Mouse (Mus musculus): ENCODE results near the gene Cyp4f15.
"Not testable (repeated sequence)": the region's sequence is repeated elsewhere in the genome, so short reads cannot be mapped to it uniquely, and the experiment has no call there.

Cyp4f15 gene

DNA sequence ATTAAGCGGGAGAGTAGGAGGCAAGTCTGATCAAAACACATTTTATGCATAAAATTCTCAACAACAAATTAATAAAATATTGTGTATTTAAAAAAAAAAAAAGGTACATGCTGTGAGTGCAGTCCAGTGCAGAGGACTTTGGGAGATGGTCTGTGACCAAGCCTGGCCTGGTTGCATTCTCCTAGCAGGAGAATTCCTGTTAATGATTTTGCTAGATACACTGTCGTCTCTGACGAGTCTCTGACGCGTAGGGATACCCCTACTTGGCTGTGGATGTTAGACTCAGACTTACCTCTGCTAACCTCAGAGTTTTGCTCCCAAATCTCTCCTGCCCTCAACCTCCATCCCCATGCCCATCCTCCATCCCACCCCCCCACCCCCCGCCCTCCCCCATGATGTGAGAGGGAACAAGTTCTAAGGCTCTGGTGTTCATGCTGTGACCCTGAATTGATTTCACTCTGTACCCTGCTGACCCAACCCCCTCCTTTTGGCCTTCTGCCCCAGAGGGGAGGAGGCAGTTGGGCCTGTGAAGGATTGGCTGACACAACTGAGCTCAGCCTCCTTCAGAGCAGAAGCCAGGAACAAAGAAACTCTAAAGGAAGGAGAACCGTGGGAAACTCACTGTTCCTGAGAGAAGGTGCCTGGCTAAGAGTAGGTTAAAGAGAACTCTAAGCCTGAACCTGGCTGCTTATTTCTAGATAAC, at the start of gene Cyp4f15:
Gene Cyp4f15 (plus strand): TSS at position 580 of the 703 bp plus-strand sequence.
- DNase-seq (ENCODE audit: low spot score): peak; percentile 63

DNA sequence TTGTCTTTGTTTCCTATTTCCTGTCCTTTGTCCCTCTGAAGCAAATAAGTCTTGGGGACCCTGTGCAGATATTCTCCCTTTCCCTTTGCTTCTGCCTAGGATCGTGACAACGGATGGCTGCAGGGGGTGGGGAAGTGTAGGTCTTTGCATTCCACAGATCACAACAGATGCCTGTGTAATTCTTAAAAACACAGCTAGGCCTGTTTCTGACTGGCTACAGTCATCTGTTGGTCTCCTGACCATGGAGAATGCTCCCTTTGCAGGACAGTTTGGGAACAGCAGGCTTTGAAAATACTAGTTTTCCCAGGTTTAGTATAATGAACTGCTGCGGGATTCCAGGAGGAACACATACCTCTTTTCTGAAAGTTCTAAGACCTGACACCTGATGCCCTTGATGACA, 49.1 kb upstream of the Cyp4f15 start:
- DNase-seq (ENCODE audit: low spot score): no peak

- no peak for DNase-seq (ENCODE audit: low spot score)
These were observed 48.3 kb upstream of the Cyp4f15 start for GRCm38 (mm10) chr17:32637151-32637550.

- DNase-seq (ENCODE audit: low spot score): no peak
These were observed 38.8 kb upstream of the Cyp4f15 start for GRCm38 (mm10) chr17:32646631-32647030.

- no peak for DNase-seq (ENCODE audit: low spot score)
These were observed 31.6 kb upstream of the Cyp4f15 start for GRCm38 (mm10) chr17:32653860-32654259.

DNA sequence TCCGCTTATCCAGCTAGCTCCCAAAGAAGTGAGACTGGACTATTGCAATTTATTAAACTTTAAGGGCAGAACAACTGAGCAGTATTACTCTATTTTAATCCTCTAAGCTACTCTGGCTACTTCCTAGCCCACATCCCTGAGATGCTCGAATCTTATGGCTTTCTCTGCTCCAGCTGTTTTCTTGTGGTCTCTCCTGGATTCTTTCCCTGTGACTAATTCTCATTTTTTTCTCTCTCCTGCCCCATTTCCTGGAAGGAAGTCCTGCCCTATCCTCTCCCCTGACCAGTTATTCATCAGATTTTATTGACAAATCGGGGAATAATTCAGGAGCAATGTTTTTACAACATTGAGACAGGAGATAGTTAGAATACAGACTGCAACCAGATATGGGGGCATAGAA, 28.4 kb upstream of the Cyp4f15 start:
- DNase-seq (ENCODE audit: low spot score): no peak

GRCm38 (mm10) chr17:32658246-32658645, 27.2 kb upstream of the Cyp4f15 start:
- DNase-seq (ENCODE audit: low spot score): no peak

- no peak for DNase-seq (ENCODE audit: low spot score)
These were observed 26.7 kb upstream of the Cyp4f15 start, which contains the start of gene Cyp4f40 for GRCm38 (mm10) chr17:32658712-32659111. Gene Cyp4f40 (plus strand): TSS chr17:32658900.

DNA sequence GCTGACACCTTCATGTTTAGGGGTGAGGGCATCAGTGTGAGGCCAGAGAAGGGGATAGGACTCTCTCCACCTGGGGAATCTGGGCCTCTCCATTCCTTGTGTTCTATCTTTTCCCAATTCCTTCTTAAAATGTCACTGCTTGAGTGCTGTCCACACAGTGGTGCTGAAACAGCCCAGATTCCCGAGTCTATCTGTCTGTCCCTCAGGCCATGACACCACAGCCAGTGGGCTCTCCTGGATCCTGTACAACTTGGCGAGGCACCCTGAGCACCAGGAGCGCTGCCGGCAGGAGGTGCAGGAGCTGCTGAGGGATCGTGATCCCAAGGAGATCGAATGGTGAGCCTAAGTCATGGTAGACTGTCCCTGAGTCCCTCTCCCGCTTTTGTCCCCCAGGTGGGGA, 11.5 kb upstream of the Cyp4f15 start:
- no peak for DNase-seq (ENCODE audit: low spot score)

DNA sequence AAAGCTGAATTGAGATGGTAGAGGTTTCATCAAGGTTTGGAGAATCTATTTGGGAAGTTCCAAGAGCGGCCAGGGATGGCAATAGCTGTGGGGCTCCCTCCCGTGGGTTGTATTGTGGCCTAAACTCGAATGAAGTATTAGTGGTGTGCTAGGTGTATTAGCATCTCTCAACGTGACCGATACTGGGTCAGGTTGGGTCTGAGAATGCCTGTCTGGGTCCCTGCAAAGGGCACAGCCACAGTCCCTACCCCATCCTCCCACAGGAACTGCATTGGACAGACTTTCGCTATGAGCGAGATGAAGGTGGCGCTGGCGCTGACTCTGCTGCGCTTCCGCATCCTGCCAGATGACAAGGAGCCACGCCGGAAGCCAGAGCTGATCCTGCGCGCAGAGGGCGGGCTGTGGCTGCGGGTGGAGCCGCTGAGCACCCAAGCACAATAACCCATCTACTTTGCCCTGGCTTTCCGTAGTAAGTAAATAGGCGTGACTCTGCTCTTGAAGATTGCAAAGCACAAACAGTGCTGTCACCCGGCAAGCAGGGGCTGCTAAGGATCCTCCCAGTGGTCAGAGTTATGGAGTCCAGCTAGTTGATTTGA, 9.3 kb upstream of the Cyp4f15 start:
- DNase-seq (ENCODE audit: low spot score): no peak

GRCm38 (mm10) chr17:32680404-32680803, 5.0 kb upstream of the Cyp4f15 start:
- DNase-seq (ENCODE audit: low spot score): peak; percentile 55

DNA sequence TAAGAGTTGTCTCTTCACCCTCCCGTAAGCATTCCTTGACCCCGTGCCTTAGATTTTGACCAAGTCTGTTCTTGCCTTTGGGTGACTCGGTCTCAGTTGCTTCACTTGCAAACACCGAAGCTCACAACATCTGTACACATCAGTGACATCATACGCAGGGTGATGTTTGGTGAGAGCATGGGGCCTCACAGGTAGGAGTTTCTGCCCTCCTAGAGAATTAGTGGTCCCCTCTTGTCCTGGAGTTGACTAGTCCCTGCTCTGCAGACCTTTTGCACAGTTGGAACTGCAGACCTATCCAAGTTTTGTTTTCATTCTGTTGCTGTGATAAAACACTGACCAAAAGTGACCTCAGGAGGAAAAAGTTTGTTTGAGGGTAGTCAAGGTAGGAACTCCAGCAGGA, 1.3 kb downstream of the Cyp4f15 start:
- no peak for DNase-seq (ENCODE audit: low spot score)

GRCm38 (mm10) chr17:32690959-32691358, 5.5 kb downstream of the Cyp4f15 start:
- DNase-seq (ENCODE audit: low spot score): no peak

- peak; percentile 3 for DNase-seq (ENCODE audit: low spot score)
These were observed 17.4 kb downstream of the Cyp4f15 start for GRCm38 (mm10) chr17:32702826-32703225.

GRCm38 (mm10) chr17:32710541-32710940, 25.1 kb downstream of the Cyp4f15 start:
- DNase-seq (ENCODE audit: low spot score): not testable (repeated sequence)

GRCm38 (mm10) chr17:32722151-32722550, 36.7 kb downstream of the Cyp4f15 start:
- DNase-seq (ENCODE audit: low spot score): not testable (repeated sequence)

- DNase-seq (ENCODE audit: low spot score): no peak
These were observed 37.3 kb downstream of the Cyp4f15 start for GRCm38 (mm10) chr17:32722771-32723170.

DNA sequence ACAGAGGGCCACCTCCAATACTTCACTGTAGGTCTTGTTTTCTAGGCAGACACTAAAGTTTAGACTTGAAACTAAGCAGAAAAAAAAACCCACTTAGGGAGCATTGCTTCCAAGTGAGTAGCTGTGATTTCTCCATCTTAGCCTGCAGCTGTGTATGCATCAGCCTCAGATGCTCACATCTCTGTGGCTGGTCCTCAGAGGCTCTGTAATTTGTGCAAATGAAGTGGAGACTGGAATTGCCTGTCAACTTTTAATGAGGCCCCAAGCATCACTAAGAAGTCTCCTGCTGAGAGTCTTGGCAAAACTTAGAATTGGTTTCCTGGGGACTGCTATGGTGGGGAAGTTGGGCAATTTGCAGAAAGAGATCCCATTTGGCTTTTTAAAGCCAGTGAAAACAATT, 40.9 kb downstream of the Cyp4f15 start:
- not testable (repeated sequence) for DNase-seq (ENCODE audit: low spot score)

GRCm38 (mm10) chr17:32729029-32729428, 43.6 kb downstream of the Cyp4f15 start:
- DNase-seq (ENCODE audit: low spot score): no peak

DNA sequence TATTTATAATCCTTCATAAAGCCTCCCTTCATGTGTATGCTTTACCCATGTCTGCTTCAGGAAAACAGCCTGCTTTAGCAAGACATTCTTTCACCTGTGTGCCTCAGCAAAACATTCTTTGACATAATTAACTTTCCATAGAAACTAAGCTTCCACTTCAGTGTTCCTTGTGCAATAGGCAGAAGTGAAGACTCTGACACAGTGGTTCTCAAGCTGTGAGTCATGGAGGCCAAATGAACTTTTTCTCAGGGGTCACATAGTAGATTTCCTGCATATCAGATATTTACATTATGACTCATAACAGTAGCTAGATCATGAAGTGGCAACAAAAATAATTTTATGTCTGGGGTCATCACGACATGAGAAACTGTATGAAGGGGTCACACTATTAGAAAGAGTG, 53.0 kb downstream of the Cyp4f15 start:
- DNase-seq (ENCODE audit: low spot score): no peak

GRCm38 (mm10) chr17:32741057-32741456, 55.6 kb downstream of the Cyp4f15 start:
- DNase-seq (ENCODE audit: low spot score): no peak

- DNase-seq (ENCODE audit: low spot score): no peak
These were observed 65.2 kb downstream of the Cyp4f15 start for GRCm38 (mm10) chr17:32750611-32751010.

All from layer of hippocampus, adult 11-12 months (tissue).